Mouse (Mus musculus): ENCODE measurements around the gene Dok3. TPM values are rescaled to one million over a fixed set of nuclear protein-coding genes. Genes with fewer than 3 reads are reported as not detected.

Gene Dok3
- polyA plus RNA-seq, 1 experiment: 39.8 TPM

DNA sequence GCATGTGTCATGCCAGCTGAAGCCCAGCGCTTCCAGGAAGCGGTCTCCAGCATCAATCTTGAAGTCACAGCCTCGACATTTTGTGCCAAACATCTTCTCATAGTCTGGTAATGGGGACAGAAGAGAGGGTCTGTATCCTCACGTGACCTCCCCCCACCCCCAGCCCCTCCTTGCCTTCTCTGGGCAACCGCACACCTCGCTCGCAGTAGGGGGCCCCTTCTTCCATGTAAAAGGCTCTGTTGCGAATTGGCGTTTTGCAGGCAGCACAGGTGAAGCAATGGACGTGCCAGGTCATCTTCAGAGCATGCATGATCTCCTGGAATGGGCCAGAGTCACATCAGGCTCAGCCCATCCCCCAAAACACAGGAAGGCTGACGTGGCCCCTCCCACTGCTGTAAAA is 30.2 kb downstream of the Dok3 start:
- DNase-seq: no peak
- Histone ChIP-seq H3K4me3 (replicated peaks; ENCODE audit: extremely low read depth, low read depth, low read length) (no peak overlapping the region), H3K4me1 (ENCODE audit: control insufficient read depth, insufficient read depth, low read length) (no peaks in the 10 kb centered on the region)
- WGBS: 77% methylated on average over 11 of the region's 11 CpGs
- TF ChIP-seq POLR2A (IDR thresholded peaks at IDR 0.05; ENCODE audit: borderline replicate concordance, extremely low read depth, low read depth, low read length) (no peak), CTCF (IDR thresholded peaks at IDR 0.05; ENCODE audit: insufficient read depth, low read length) (no peak)

DNA sequence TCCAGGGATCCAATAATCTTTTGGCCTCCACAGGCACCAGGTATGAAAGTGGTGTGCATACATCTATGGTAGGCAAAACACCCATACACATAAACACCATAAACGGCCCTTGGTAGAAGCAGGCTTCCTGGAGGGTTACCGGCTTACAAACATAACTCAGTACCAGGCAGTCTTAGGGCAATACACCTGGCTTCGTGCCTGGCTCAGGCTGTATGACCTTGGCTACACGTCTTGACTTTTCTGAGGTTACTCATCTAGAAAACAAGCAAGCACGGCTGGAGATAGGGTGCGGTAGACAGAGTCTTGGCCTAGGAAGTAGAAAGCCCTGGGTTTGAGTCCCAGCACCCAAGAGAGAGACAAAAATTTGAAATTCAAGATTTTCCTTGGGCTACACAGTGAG is 32.4 kb downstream of the Dok3 start:
- no peak for DNase-seq
- TF ChIP-seq POLR2A (IDR thresholded peaks at IDR 0.05; ENCODE audit: borderline replicate concordance, extremely low read depth, low read depth, low read length): no peak
- no peak for TF ChIP-seq CTCF (IDR thresholded peaks at IDR 0.05; ENCODE audit: insufficient read depth, low read length)
- WGBS: 68% methylated on average over 6 of the region's 6 CpGs
- Histone ChIP-seq H3K4me1 (ENCODE audit: control insufficient read depth, insufficient read depth, low read length) (no peaks in the 10 kb centered on the region), H3K4me3 (replicated peaks; ENCODE audit: extremely low read depth, low read depth, low read length) (no peak overlapping the region)

DNA sequence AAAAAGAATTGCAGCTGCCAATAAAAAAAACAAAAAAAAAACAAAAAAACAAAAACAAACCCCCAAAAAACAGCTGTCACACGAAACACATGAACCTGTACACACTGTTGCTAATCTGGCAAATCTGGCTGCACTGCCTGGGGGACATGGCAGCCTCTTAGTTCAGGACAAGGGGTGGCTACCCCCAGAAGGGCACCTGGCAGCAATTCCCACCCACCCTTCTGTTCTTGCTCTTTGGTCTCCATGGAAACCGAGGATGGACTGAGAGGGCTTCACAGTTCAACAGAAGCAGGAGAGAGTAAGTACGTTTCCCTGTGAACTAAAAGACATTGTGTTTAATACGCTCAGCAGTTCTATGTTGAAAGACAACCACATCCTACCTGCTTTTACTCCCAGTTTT is 33.4 kb downstream of the Dok3 start:
- TF ChIP-seq CTCF (IDR thresholded peaks at IDR 0.05; ENCODE audit: insufficient read depth, low read length) (no peak), POLR2A (IDR thresholded peaks at IDR 0.05; ENCODE audit: borderline replicate concordance, extremely low read depth, low read depth, low read length) (no peak)
- DNase-seq: no peak
- 54% methylated on average over 4 of the region's 4 CpGs for WGBS
- no peaks in the 10 kb centered on the region for H3K4me1 ChIP-seq (ENCODE audit: control insufficient read depth, insufficient read depth, low read length)
- H3K4me3 ChIP-seq (replicated peaks; ENCODE audit: extremely low read depth, low read depth, low read length): no peak overlapping the region

DNA sequence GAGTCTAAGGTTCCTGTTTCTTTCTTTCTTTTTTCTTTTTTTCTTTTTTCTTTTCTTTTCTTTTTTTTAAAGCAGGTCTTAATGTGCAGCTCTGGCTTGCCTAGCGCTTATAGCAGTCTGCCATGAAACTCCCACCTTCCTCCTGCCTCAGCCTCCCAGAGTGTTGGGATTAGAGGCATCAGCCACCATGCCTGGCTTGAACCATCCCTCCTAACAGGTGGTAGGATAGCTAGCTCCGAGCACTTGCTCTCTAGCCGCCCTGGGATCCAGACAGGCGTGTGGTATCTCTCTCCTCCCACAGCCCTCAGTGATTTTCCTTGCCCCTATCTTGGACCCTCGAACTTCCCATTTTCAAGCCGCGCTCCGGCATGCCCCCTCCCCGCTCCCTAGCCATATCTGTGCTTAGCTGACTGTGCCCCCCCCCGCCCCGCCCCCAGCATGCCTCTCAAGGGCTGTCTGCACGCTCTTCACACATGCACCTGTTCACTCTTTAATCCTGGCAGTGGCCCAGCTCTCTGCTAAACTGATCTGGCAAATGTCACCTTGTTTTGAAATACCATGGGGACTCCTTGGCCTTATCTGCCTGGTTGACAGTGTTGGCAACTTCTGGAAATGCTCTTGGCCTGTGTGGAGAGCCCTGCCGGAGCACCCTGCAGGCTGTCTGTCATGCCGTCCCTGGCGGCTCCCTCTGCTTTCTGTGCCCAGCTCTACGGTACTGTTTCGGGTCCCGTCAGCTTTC is 34.0 kb downstream of the Dok3 start:
- TF ChIP-seq CTCF (IDR thresholded peaks at IDR 0.05; ENCODE audit: insufficient read depth, low read length): no peak
- no peak for TF ChIP-seq POLR2A (IDR thresholded peaks at IDR 0.05; ENCODE audit: borderline replicate concordance, extremely low read depth, low read depth, low read length)
- DNase-seq: peak; percentile 31
- 28% methylated on average over 18 of the region's 18 CpGs for WGBS
- Histone ChIP-seq H3K4me3 (replicated peaks; ENCODE audit: extremely low read depth, low read depth, low read length) (no peak overlapping the region), H3K4me1 (ENCODE audit: control insufficient read depth, insufficient read depth, low read length) (no peaks in the 10 kb centered on the region)

DNA sequence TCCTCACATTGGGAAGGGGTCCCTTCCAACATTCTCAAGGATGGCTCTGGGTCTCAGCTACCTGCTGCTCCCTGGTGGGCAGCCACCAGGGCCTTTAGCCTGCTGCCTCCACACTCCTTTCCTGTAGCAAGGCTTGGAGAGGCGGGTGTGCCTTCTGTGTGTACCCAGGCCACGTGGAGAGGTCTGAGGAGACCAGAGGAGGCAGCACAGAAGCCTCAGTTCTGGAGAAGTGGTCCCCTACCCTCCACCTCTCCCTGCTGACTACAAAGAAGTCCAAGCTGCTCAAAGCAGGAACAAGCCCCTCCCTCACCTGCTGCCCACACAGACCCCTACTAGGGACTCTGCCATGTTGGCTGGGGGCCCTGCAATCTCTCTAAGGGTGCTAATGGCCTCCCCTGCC is 34.8 kb downstream of the Dok3 start:
- no peak for DNase-seq
- no peak for TF ChIP-seq CTCF (IDR thresholded peaks at IDR 0.05; ENCODE audit: insufficient read depth, low read length)
- no peak for TF ChIP-seq POLR2A (IDR thresholded peaks at IDR 0.05; ENCODE audit: borderline replicate concordance, extremely low read depth, low read depth, low read length)
- H3K4me1 ChIP-seq (ENCODE audit: control insufficient read depth, insufficient read depth, low read length): no peaks in the 10 kb centered on the region
- 9% methylated on average over 2 of the region's 2 CpGs for WGBS
- H3K4me3 ChIP-seq (replicated peaks; ENCODE audit: extremely low read depth, low read depth, low read length): no peak overlapping the region

DNA sequence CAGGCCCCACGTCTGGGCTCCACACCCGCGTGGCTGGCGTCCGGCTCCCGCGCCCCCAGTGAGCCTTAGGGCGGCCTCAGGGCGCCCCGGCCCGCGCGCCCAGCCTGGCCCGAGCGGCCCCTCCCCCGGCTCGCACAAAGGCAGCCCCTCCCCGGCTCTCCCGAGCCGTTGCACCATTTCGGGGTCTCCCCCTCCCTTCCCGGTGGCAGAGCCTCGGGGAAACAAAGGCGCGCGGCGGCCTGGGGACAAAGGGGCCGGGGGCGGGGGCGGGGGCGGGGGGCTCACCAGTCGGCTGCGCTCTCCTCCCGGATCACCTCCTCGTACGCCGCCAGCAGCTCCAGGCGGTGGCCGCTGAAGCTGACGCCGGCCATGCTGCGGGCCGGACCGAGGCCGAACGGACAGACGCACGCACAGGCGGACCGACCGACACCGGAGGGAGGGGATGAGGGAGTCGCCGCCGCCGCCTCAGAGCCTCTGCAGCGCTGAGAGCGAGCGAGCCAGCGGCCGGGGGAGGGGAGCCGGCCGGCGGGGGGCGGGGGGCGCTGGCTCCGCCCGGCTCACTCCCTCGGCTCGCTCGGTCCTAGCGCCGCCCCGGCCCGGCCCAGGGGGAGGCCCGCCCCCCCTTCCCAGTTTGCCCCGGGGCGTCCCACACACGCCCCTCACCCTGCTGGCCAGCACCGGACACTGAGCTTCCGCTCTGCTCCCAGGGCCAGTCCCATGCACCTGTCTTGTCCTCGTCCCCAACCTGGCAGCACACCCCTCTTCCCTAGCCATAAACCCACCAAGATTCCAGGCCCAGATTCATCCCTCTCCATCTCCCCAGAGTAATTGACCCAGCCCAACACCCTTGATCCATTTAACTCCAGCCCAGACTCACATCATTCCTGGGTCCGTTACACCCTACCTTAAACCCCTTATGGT is 41.3 kb downstream of the Dok3 start, which contains the start of gene Dbn1:
Gene Dbn1 (minus strand): TSS at position 534 of the 921 bp plus-strand sequence.
- DNase-seq: no peak
- 2% methylated on average over 64 of the region's 83 CpGs for WGBS
- TF ChIP-seq POLR2A (IDR thresholded peaks at IDR 0.05; ENCODE audit: borderline replicate concordance, extremely low read depth, low read depth, low read length) (no peak), CTCF (IDR thresholded peaks at IDR 0.05; ENCODE audit: insufficient read depth, low read length) (no peak)
- peak within 1 kb of the TSS; percentile 70 for H3K4me3 ChIP-seq (replicated peaks; ENCODE audit: extremely low read depth, low read depth, low read length)
- peaks cover 7% of the 10 kb centered on the region for H3K4me1 ChIP-seq (ENCODE audit: control insufficient read depth, insufficient read depth, low read length)

DNA sequence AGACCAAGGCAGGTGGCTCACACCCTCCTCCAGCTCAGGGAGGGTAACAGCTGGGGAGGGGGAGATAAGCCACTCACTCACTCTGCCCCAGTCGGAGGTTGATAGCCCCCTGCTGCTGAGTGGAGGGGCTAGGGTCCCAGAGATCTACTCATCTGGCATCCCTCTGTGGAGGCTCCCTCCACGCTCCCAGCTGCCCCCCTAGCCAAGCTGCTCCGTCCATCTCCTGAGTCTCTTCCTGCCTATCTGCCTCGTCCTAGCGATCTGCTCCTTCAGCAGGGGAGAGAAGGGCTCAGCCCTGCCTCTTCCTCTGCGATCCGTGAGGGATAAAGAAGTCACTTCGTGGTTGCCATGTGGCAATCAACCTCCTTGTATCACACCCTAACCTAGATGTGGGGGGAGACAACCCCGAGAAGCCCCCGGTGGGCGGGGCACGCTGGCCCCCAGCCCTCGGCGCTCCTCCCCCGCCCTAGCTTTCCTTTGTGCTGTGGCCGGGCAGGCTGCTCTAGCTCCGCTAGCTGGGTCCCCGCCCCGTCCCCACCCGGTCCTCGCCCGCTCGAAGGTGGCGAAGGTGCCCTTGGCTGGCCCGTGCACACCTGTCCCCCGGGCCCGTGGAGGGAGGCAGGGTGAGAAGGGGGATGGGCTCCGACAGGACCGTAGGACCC is 42.0 kb downstream of the Dok3 start:
- H3K4me3 ChIP-seq (replicated peaks; ENCODE audit: extremely low read depth, low read depth, low read length): peak overlapping the region; percentile 70
- 2% methylated on average over 29 of the region's 29 CpGs for WGBS
- TF ChIP-seq POLR2A (IDR thresholded peaks at IDR 0.05; ENCODE audit: borderline replicate concordance, extremely low read depth, low read depth, low read length): no peak
- no peak for TF ChIP-seq CTCF (IDR thresholded peaks at IDR 0.05; ENCODE audit: insufficient read depth, low read length)
- H3K4me1 ChIP-seq (ENCODE audit: control insufficient read depth, insufficient read depth, low read length): peaks cover 7% of the 10 kb centered on the region
- no peak for DNase-seq

DNA sequence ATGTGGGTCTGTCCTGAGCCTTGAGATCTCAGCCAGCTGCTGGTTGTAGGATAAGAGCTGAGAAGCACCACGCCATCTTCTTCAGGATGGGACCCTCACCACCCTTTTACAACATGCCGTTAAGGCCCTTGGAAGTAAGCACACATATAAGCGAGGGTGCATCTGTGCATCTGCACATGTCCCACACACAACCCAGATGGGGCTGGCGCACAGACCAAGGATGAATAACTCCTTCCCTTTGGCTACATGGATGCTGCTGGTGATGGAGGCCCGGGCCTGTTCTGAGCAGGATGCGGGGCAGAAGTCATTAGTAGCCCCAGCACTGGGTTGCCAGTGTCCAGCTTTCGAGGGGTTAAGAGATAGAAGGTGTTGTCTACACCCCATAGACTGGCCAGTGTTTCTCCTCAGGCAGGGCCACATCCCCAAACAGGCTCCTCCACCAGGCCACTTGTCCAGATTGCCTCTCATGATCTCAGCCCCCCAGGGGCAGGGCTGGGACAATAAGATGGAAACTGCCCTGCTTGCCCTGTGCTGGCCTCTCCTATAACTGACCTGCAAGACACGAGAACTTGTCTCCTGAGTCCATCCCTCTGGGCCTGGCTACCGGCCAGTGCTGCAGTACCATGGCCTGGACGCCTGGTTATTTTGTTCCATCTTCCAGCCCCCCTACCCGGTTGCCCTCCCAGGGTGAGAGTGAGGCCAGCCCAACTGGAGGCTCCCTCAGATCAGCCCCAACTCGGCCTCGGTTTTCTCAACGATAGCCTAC is 42.9 kb downstream of the Dok3 start:
- peaks cover 7% of the 10 kb centered on the region for H3K4me1 ChIP-seq (ENCODE audit: control insufficient read depth, insufficient read depth, low read length)
- 51% methylated on average over 14 of the region's 14 CpGs for WGBS
- H3K4me3 ChIP-seq (replicated peaks; ENCODE audit: extremely low read depth, low read depth, low read length): no peak overlapping the region
- no peak for TF ChIP-seq CTCF (IDR thresholded peaks at IDR 0.05; ENCODE audit: insufficient read depth, low read length)
- DNase-seq: no peak

All from lung, adult 2 months (tissue).